Mouse (Mus musculus) MEL (cell line): ENCODE data around the gene Sgsm1. TPM values are rescaled to one million over a fixed set of nuclear protein-coding genes. Genes with fewer than 3 reads are reported as not detected.

ENCODE experiments used
- DNase-seq: peaks from one replicate; pipeline ENCODE4 v3.0.0; 2011; ENCODE audit warnings: low read depth, low spot score
- H3K27ac ChIP-seq: 2 replicates; pipeline ENCODE4 v1.5.1; 2012; ENCODE audit warnings: low read depth, mild to moderate bottlenecking, control low read depth, low read length, moderate library complexity; ENCODE audit not compliant: control insufficient read depth
- H3K27me3 ChIP-seq, 2 experiments: fragments of 150-350 bp in 1 of 2; sonication (generic) in 1 of 2; 2 replicates each; pipeline ENCODE4 v1.6.1; 2012; ENCODE audit warnings: low read length in 2 of 2, mild to moderate bottlenecking in 2 of 2, improper control_type of control experiment in 1 of 2, moderate library complexity in 1 of 2; ENCODE audit not compliant: insufficient read depth in 2 of 2, control insufficient read depth in 1 of 2
- H3K36me3 ChIP-seq, 2 experiments: 2 replicates each; pipeline ENCODE4 v1.6.1; 2012 to 2014; ENCODE audit warnings: low read length in 2 of 2, improper control_type of control experiment in 1 of 2, inconsistent platforms in 1 of 2, mild to moderate bottlenecking in 1 of 2; ENCODE audit not compliant: insufficient read depth in 2 of 2, control insufficient read depth in 1 of 2
- H3K4me1 ChIP-seq, 2 experiments: fragments of 150-350 bp in 1 of 2; sonication (generic) in 1 of 2; 2 replicates each; pipeline ENCODE4 v1.6.1; 2012; ENCODE audit warnings: low read length in 2 of 2, improper control_type of control experiment in 1 of 2, mild to moderate bottlenecking in 1 of 2; ENCODE audit not compliant: insufficient read depth in 2 of 2, control insufficient read depth in 1 of 2
- H3K4me3 ChIP-seq, 2 experiments: fragments of 150-350 bp in 1 of 2; sonication (generic) in 1 of 2; 2 replicates each; pipeline ENCODE4 v1.5.1; 2012; ENCODE audit warnings: low read depth in 2 of 2, low read length in 2 of 2, mild to moderate bottlenecking in 2 of 2, moderate library complexity in 2 of 2, control low read depth in 1 of 2, improper control_type of control experiment in 1 of 2; ENCODE audit not compliant: control insufficient read depth in 1 of 2, insufficient read depth in 1 of 2
- H3K79me2 ChIP-seq: 2 replicates; pipeline ENCODE4 v1.6.1; 2012; ENCODE audit warnings: mild to moderate bottlenecking, low read length, moderate library complexity; ENCODE audit not compliant: control insufficient read depth, poor library complexity, insufficient read depth
- H3K9ac ChIP-seq: 2 replicates; pipeline ENCODE4 v1.6.1; 2012; ENCODE audit warnings: low read depth, mild to moderate bottlenecking, control low read depth, low read length, moderate library complexity; ENCODE audit not compliant: control insufficient read depth, poor library complexity, severe bottlenecking
- H3K9me3 ChIP-seq: fragments of 150-350 bp; sonication (generic); replicated peaks from 2 replicates; pipeline ENCODE4 v1.6.1; 2012; ENCODE audit warnings: mild to moderate bottlenecking, low read length, improper control_type of control experiment, moderate library complexity; ENCODE audit not compliant: insufficient read depth
- BHLHE40 ChIP-seq: IDR thresholded peaks from 2 replicates; pipeline ENCODE4 v1.6.1; 2012; ENCODE audit warnings: low read depth, mild to moderate bottlenecking, inconsistent platforms, low read length, improper control_type of control experiment, borderline replicate concordance
- CTCF ChIP-seq, 3 experiments: IDR thresholded peaks in 2 of 3; conservative IDR thresholded peaks in 1 of 3; 2 replicates each; pipeline ENCODE4 v1.5.1; 2011 to 2012; ENCODE audit warnings: low read length in 3 of 3, low read depth in 2 of 3, mild to moderate bottlenecking in 2 of 3, improper control_type of control experiment in 1 of 3, inconsistent platforms in 1 of 3, mixed read lengths in 1 of 3, moderate library complexity in 1 of 3; ENCODE audit not compliant: control insufficient read depth in 1 of 3, insufficient read depth in 1 of 3, poor library complexity in 1 of 3, severe bottlenecking in 1 of 3
- EP300 ChIP-seq, 2 experiments: IDR thresholded peaks; 2 replicates each; pipeline ENCODE4 v1.6.1; 2011; ENCODE audit warnings: improper control_type of control experiment in 2 of 2, low read length in 2 of 2, low read depth in 1 of 2, mild to moderate bottlenecking in 1 of 2
- ETS1 ChIP-seq: IDR thresholded peaks from 2 replicates; pipeline ENCODE4 v1.6.1; 2012; ENCODE audit warnings: low read depth, mild to moderate bottlenecking, inconsistent platforms, low read length, improper control_type of control experiment, moderate library complexity
- GABPA ChIP-seq: IDR thresholded peaks from 2 replicates; pipeline ENCODE4 v1.6.1; 2012; ENCODE audit warnings: low read depth, mild to moderate bottlenecking, inconsistent platforms, low read length, improper control_type of control experiment, moderate library complexity
- GATA1 ChIP-seq: IDR thresholded peaks from 2 replicates; pipeline ENCODE4 v1.6.1; 2011; ENCODE audit warnings: low read depth, low read length, improper control_type of control experiment
- JUND ChIP-seq: IDR thresholded peaks from 2 replicates; pipeline ENCODE4 v1.6.1; 2011; ENCODE audit warnings: low read depth, mild to moderate bottlenecking, improper control_type of control experiment, low read length
- MAFK ChIP-seq: IDR thresholded peaks from 2 replicates; pipeline ENCODE4 v1.6.1; 2011; ENCODE audit warnings: low read depth, mild to moderate bottlenecking, low read length, improper control_type of control experiment, borderline replicate concordance
- MAX ChIP-seq: IDR thresholded peaks from 2 replicates; pipeline ENCODE4 v1.6.1; 2011; ENCODE audit warnings: low read length, improper control_type of control experiment
- MEF2A ChIP-seq: IDR thresholded peaks from 2 replicates; pipeline ENCODE4 v1.6.1; 2014; ENCODE audit warnings: low read depth, mild to moderate bottlenecking, inconsistent platforms, low read length, improper control_type of control experiment; ENCODE audit not compliant: poor library complexity, insufficient replicate concordance, severe bottlenecking; ENCODE audit errors: extremely low read depth
- MYB ChIP-seq: IDR thresholded peaks from 2 replicates; pipeline ENCODE4 v1.6.1; 2011; ENCODE audit warnings: mild to moderate bottlenecking, low read depth, low read length, improper control_type of control experiment
- RAD21 ChIP-seq: IDR thresholded peaks from 2 replicates; pipeline ENCODE4 v1.6.1; 2011; ENCODE audit warnings: mild to moderate bottlenecking, low read depth, low read length, improper control_type of control experiment
- RCOR1 ChIP-seq: IDR thresholded peaks from 2 replicates; pipeline ENCODE4 v1.6.1; 2012; ENCODE audit warnings: low read depth, mild to moderate bottlenecking, inconsistent platforms, low read length, improper control_type of control experiment
- SMC3 ChIP-seq: IDR thresholded peaks from 2 replicates; pipeline ENCODE4 v1.6.1; 2011; ENCODE audit warnings: low read depth, low read length, improper control_type of control experiment
- TAL1 ChIP-seq: IDR thresholded peaks from 2 replicates; pipeline ENCODE4 v1.6.1; 2012; ENCODE audit warnings: mild to moderate bottlenecking, inconsistent platforms, low read length, moderate library complexity, mixed read lengths
- TCF12 ChIP-seq: IDR thresholded peaks from 2 replicates; pipeline ENCODE4 v1.6.1; 2014; ENCODE audit warnings: low read depth, mild to moderate bottlenecking, inconsistent platforms, low read length, improper control_type of control experiment, moderate library complexity
- USF1 ChIP-seq: IDR thresholded peaks from 2 replicates; pipeline ENCODE4 v1.6.1; 2014; ENCODE audit warnings: low read depth, mild to moderate bottlenecking, inconsistent platforms, low read length, improper control_type of control experiment, moderate library complexity
- USF2 ChIP-seq, 2 experiments: IDR thresholded peaks; 2 replicates each; pipeline ENCODE4 v1.6.1; 2011 to 2012; ENCODE audit warnings: improper control_type of control experiment in 2 of 2, low read length in 2 of 2, borderline replicate concordance in 1 of 2, inconsistent platforms in 1 of 2, low read depth in 1 of 2, mild to moderate bottlenecking in 1 of 2; ENCODE audit not compliant: insufficient read depth in 1 of 2
- ZC3H11A ChIP-seq: IDR thresholded peaks from 2 replicates; pipeline ENCODE4 v1.6.1; 2012; ENCODE audit warnings: low read depth, mild to moderate bottlenecking, inconsistent platforms, low read length, improper control_type of control experiment
- ZNF384 ChIP-seq: IDR thresholded peaks from 2 replicates; pipeline ENCODE4 v1.6.1; 2012; ENCODE audit warnings: low read depth, mild to moderate bottlenecking, inconsistent platforms, low read length, improper control_type of control experiment
- polyA plus RNA-seq, 2 experiments: library from polyadenylated mRNA; stranded (reverse) in 1 of 2; unstranded in 1 of 2; fragments of >175 nt in 1 of 2; fragments of >200 nt in 1 of 2; gene quantifications; 2 replicates each; pipeline versions ENCODE4 v1.2.1 to v1.2.4; 2012; ENCODE audit warnings: low replicate concordance in 2 of 2, low read depth in 1 of 2; ENCODE audit not compliant: insufficient read length in 2 of 2, insufficient read depth in 1 of 2, missing spikeins in 1 of 2
- total RNA-seq: library from RNA; depleted of rRNA; stranded (reverse); fragments of 300-350 nt; gene quantifications from 2 replicates; pipeline ENCODE4 v1.2.3, GENCODE M21; 2012

The Sgsm1 gene
- total and polyA plus RNA-seq, 3 experiments = not detected

- no peaks in the 10 kb centered on the region for H3K4me1 ChIP-seq
- DNase-seq = no peak
- H3K9ac ChIP-seq = no peak overlapping the region
- H3K27me3 ChIP-seq = no peaks in the 10 kb centered on the region
- H3K9me3 ChIP-seq = no peaks in the 10 kb centered on the region
- H3K27ac ChIP-seq = no peak overlapping the region
- no peak for TF ChIP-seq TAL1
- no peak for TF ChIP-seq MAX
- no peak overlapping the region for H3K4me3 ChIP-seq
- no peaks in the 10 kb centered on the region for H3K79me2 ChIP-seq
- H3K36me3 ChIP-seq = no peaks in the 10 kb centered on the region
These were observed 3.7 kb downstream of the Sgsm1 start for GRCm38 (mm10) chr5:113306750-113307477.

GRCm38 (mm10) chr5:113304527-113304926 lies 6.1 kb downstream of the Sgsm1 start:
- no peaks in the 10 kb centered on the region for H3K27me3 ChIP-seq
- H3K27ac ChIP-seq = no peak overlapping the region
- no peak overlapping the region for H3K4me3 ChIP-seq
- no peaks in the 10 kb centered on the region for H3K4me1 ChIP-seq
- no peak overlapping the region for H3K9ac ChIP-seq
- no peaks in the 10 kb centered on the region for H3K36me3 ChIP-seq
- no peak for TF ChIP-seq ZNF384
- no peak for TF ChIP-seq BHLHE40
- no peak for TF ChIP-seq USF1
- TF ChIP-seq USF2 (IDR thresholded peaks at IDR 0.05; ENCODE audit: borderline replicate concordance in 1 of 2, insufficient read depth in 1 of 2, low read depth in 1 of 2, low read length in 2 of 2) = no peak
- TF ChIP-seq SMC3 = no peak
- TF ChIP-seq ZC3H11A = no peak
- TF ChIP-seq MYB = no peak
- no peak for TF ChIP-seq MEF2A
- TF ChIP-seq TAL1 = no peak
- no peak for TF ChIP-seq GABPA
- no peak for TF ChIP-seq TCF12
- TF ChIP-seq MAFK = no peak
- no peak for TF ChIP-seq GATA1
- no peak for TF ChIP-seq ETS1
- no peak for TF ChIP-seq CTCF (IDR thresholded peaks at IDR 0.05 in 2 of 3, conservative IDR thresholded peaks at IDR 0.05 in 1 of 3; ENCODE audit: control insufficient read depth in 1 of 3, insufficient read depth in 1 of 3, low read depth in 2 of 3, low read length in 3 of 3, poor library complexity in 1 of 3, severe bottlenecking in 1 of 3)
- TF ChIP-seq RAD21 = no peak
- TF ChIP-seq RCOR1 = no peak
- TF ChIP-seq EP300 (IDR thresholded peaks at IDR 0.05; ENCODE audit: low read depth in 1 of 2, low read length in 2 of 2) = no peak
- TF ChIP-seq JUND = no peak
- TF ChIP-seq, all 39 proteins: peak for 0
- no peak for DNase-seq
- H3K9me3 ChIP-seq = no peaks in the 10 kb centered on the region
- H3K79me2 ChIP-seq = no peaks in the 10 kb centered on the region
